Mouse (Mus musculus): Measurements from ENCODE around the gene Mettl26. TPM values are rescaled to one million over a fixed set of nuclear protein-coding genes. Genes with fewer than 3 reads are reported as not detected.

Mettl26 gene
- polyA plus RNA-seq, 1 experiment from 2014 or later = 52.0 TPM

GRCm38 (mm10) chr17:25907640-25908039 lies 32.8 kb downstream of the Mettl26 start:
- Histone ChIP-seq H3K9me3 (no peaks in the 10 kb centered on the region), H3K4me3 (no peak overlapping the region), H3K36me3 (no peaks in the 10 kb centered on the region), H3K9ac (no peak overlapping the region), H3K4me2 (replicated peaks) (no peak overlapping the region), H3K27ac (no peak overlapping the region), H3K4me1 (no peaks in the 10 kb centered on the region), H3K27me3 (replicated peaks) (no peaks in the 10 kb centered on the region)
- no peak for ATAC-seq (ENCODE audit: low FRiP score, low read depth)
- 89% methylated on average over 2 of the region's 2 CpGs for WGBS

- Histone ChIP-seq H3K4me2 (replicated peaks) (no peak overlapping the region), H3K27me3 (replicated peaks) (no peaks in the 10 kb centered on the region), H3K36me3 (no peaks in the 10 kb centered on the region; the same call in 1 of the 2 replicates), H3K4me1 (0 out of 2 replicates have a peak, but pooled peaks cover under 1% of the 10 kb centered on the region), H3K9me3 (no peaks in the 10 kb centered on the region), H3K9ac (no peak overlapping the region), H3K27ac (no peak overlapping the region), H3K4me3 (no peak overlapping the region)
- 91% methylated on average over 4 of the region's 4 CpGs for WGBS
- no peak for ATAC-seq (ENCODE audit: low FRiP score, low read depth)
These were observed 36.9 kb downstream of the Mettl26 start for GRCm38 (mm10) chr17:25911816-25912215.

GRCm38 (mm10) chr17:25913186-25913876 lies 38.5 kb downstream of the Mettl26 start:
- no peak for ATAC-seq (ENCODE audit: low FRiP score, low read depth)
- 89% methylated on average over 14 of the region's 14 CpGs for WGBS
- H3K27me3 ChIP-seq (replicated peaks) = no peaks in the 10 kb centered on the region
- no peak overlapping the region for H3K27ac ChIP-seq
- peaks cover 3% of the 10 kb centered on the region; the same call in 1 of the 2 replicates for H3K36me3 ChIP-seq
- no peak overlapping the region for H3K4me3 ChIP-seq
- no peak overlapping the region for H3K4me2 ChIP-seq (replicated peaks)
- H3K9me3 ChIP-seq = no peaks in the 10 kb centered on the region
- no peak overlapping the region for H3K9ac ChIP-seq
- H3K4me1 ChIP-seq = peaks cover 16% of the 10 kb centered on the region

- Histone ChIP-seq H3K27ac (no peak overlapping the region), H3K4me1 (peaks cover 21% of the 10 kb centered on the region), H3K4me2 (replicated peaks) (no peak overlapping the region), H3K4me3 (no peak overlapping the region), H3K27me3 (replicated peaks) (no peaks in the 10 kb centered on the region), H3K9me3 (no peaks in the 10 kb centered on the region), H3K9ac (no peak overlapping the region), H3K36me3 (peaks cover 3% of the 10 kb centered on the region; the same call in 1 of the 2 replicates)
- ATAC-seq (ENCODE audit: low FRiP score, low read depth) = no peak
- WGBS = 87% methylated on average over 1 of the region's 1 CpGs
These were observed 39.0 kb downstream of the Mettl26 start for GRCm38 (mm10) chr17:25913877-25914275.

- Histone ChIP-seq H3K36me3 (peaks cover 3% of the 10 kb centered on the region; the same call in 1 of the 2 replicates), H3K9me3 (no peaks in the 10 kb centered on the region), H3K4me1 (peaks cover 24% of the 10 kb centered on the region), H3K27ac (no peak overlapping the region), H3K4me3 (no peak overlapping the region), H3K9ac (no peak overlapping the region), H3K27me3 (replicated peaks) (no peaks in the 10 kb centered on the region), H3K4me2 (replicated peaks) (no peak overlapping the region)
- 88% methylated on average over 4 of the region's 4 CpGs for WGBS
- ATAC-seq (ENCODE audit: low FRiP score, low read depth) = no peak
These were observed 39.4 kb downstream of the Mettl26 start for GRCm38 (mm10) chr17:25914295-25914694.

- Histone ChIP-seq H3K27ac (no peak overlapping the region), H3K36me3 (peaks cover 3% of the 10 kb centered on the region; the same call in 1 of the 2 replicates), H3K9me3 (no peaks in the 10 kb centered on the region), H3K4me2 (replicated peaks) (0 out of 2 replicates have a peak overlapping the region, but pooled peaks have one; percentile 92), H3K9ac (no peak overlapping the region), H3K4me1 (peaks cover 27% of the 10 kb centered on the region), H3K27me3 (replicated peaks) (no peaks in the 10 kb centered on the region), H3K4me3 (no peak overlapping the region)
- WGBS = 83% methylated on average over 8 of the region's 8 CpGs
- no peak for ATAC-seq (ENCODE audit: low FRiP score, low read depth)
These were observed 42.2 kb downstream of the Mettl26 start for GRCm38 (mm10) chr17:25916931-25917647.

GRCm38 (mm10) chr17:25918037-25918750 lies 43.3 kb downstream of the Mettl26 start:
- no peak for ATAC-seq (ENCODE audit: low FRiP score, low read depth)
- Histone ChIP-seq H3K4me1 (peaks cover 27% of the 10 kb centered on the region), H3K4me3 (peak overlapping the region; percentile 96), H3K36me3 (peaks cover 3% of the 10 kb centered on the region; the same call in 1 of the 2 replicates), H3K9ac (peak overlapping the region; percentile 89), H3K27me3 (replicated peaks) (no peaks in the 10 kb centered on the region), H3K27ac (no peak overlapping the region), H3K4me2 (replicated peaks) (peak overlapping the region; percentile 92), H3K9me3 (no peaks in the 10 kb centered on the region)
- 86% methylated on average over 9 of the region's 9 CpGs for WGBS

- H3K36me3 ChIP-seq = peaks cover 3% of the 10 kb centered on the region; the same call in 1 of the 2 replicates
- H3K9me3 ChIP-seq = no peaks in the 10 kb centered on the region
- H3K27ac ChIP-seq = peak within 1 kb of the TSS; percentile 86
- H3K27me3 ChIP-seq (replicated peaks) = no peaks in the 10 kb centered on the region
- whole genome bisulfite sequencing = under 1% methylated on average over 73 of the region's 78 CpGs
- peak within 1 kb of the TSS; percentile 89 for H3K9ac ChIP-seq
- peak; percentile 8; the same call in 1 of the 2 replicates for ATAC-seq (ENCODE audit: low FRiP score, low read depth)
- H3K4me1 ChIP-seq = peaks cover 27% of the 10 kb centered on the region
- peak within 1 kb of the TSS; percentile 92 for H3K4me2 ChIP-seq (replicated peaks)
- H3K4me3 ChIP-seq = peak within 1 kb of the TSS; percentile 96
These were observed 44.4 kb downstream of the Mettl26 start, which contains the start of gene Rab40c for GRCm38 (mm10) chr17:25919144-25919785. Gene Rab40c (minus strand): TSS chr17:25919727.

GRCm38 (mm10) chr17:25919786-25920642 lies 45.1 kb downstream of the Mettl26 start:
- peak overlapping the region; percentile 86 for H3K27ac ChIP-seq
- no peaks in the 10 kb centered on the region for H3K9me3 ChIP-seq

GRCm38 (mm10) chr17:25922120-25922519 lies 47.2 kb downstream of the Mettl26 start:
- no peak for ATAC-seq (ENCODE audit: low FRiP score, low read depth)
- Histone ChIP-seq H3K4me3 (no peak overlapping the region), H3K4me1 (peaks cover 24% of the 10 kb centered on the region), H3K4me2 (replicated peaks) (no peak overlapping the region), H3K36me3 (peaks cover 11% of the 10 kb centered on the region; the same call in 1 of the 2 replicates), H3K27ac (no peak overlapping the region), H3K27me3 (replicated peaks) (no peaks in the 10 kb centered on the region), H3K9me3 (no peaks in the 10 kb centered on the region), H3K9ac (no peak overlapping the region)
- WGBS = 81% methylated on average over 5 of the region's 5 CpGs

More at GRCm38 (mm10) chr17:25919786-25920642, 45.1 kb downstream of the Mettl26 start:
- Histone ChIP-seq H3K4me1 (peaks cover 27% of the 10 kb centered on the region), H3K4me2 (replicated peaks) (peak overlapping the region; percentile 92), H3K4me3 (peak overlapping the region; percentile 96), H3K9ac (peak overlapping the region; percentile 64), H3K27me3 (replicated peaks) (no peaks in the 10 kb centered on the region), H3K36me3 (peaks cover 3% of the 10 kb centered on the region; the same call in 1 of the 2 replicates)
- WGBS = 0% methylated on average over 40 of the region's 40 CpGs
- ATAC-seq (ENCODE audit: low FRiP score, low read depth) = peak; percentile 99

- Histone ChIP-seq H3K36me3 (peaks cover 35% of the 10 kb centered on the region), H3K9me3 (no peaks in the 10 kb centered on the region), H3K27ac (no peak overlapping the region), H3K4me2 (replicated peaks) (no peak overlapping the region), H3K27me3 (replicated peaks) (no peaks in the 10 kb centered on the region), H3K9ac (no peak overlapping the region), H3K4me3 (no peak overlapping the region), H3K4me1 (peaks cover 4% of the 10 kb centered on the region; the same call in 1 of the 2 replicates)
- ATAC-seq (ENCODE audit: low FRiP score, low read depth) = no peak
- 79% methylated on average over 2 of the region's 2 CpGs for WGBS
These were observed 50.5 kb downstream of the Mettl26 start for GRCm38 (mm10) chr17:25925348-25925747.
